In the genomic region with DNA sequence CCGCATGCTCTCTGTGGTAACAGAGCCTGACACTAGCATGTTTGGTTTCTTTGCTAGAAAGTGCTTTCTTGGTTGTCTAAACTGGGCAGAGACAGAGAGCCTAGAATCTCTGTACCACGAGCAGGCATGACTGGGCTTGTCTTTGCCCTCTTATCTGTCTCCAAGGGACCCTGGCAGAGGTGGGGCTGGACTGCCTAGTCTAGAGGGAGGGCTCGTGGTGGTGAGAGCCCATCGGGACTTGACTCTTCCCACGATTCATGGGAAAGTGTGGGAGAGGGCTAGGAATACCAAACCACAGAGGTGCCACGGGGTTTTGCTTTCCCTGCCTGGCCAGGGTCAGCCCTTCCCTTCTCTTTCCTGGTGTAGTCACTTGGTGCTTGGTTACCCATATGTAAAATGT, we compare ENCODE assay signal across 17 mouse cellular contexts.
"Had no signal": no experiment of that assay in that cellular context is flagged by ENCODE, and none has a peak within 500 bp of the region (broad histone marks: within the 10 kb centered on the region; RNA-seq: fewer than 3 reads in every experiment).

No protein-coding gene starts in this region.

- H3K9me3 ChIP-seq: limb, embryonic 10.5 days; liver, embryonic 15.5 days; midbrain, embryonic 12.5 days; neural tube, embryonic 13.5 days had no signal

- H3K27ac ChIP-seq: left cerebral cortex, adult 2 months; limb, embryonic 10.5 days; liver, embryonic 15.5 days; midbrain, embryonic 12.5 days; neural tube, embryonic 13.5 days had no signal

- H3K4me1 ChIP-seq: limb, embryonic 10.5 days; liver, embryonic 15.5 days; midbrain, embryonic 12.5 days had no signal

- H3K36me3 ChIP-seq: limb, embryonic 10.5 days; liver, embryonic 15.5 days; midbrain, embryonic 12.5 days; neural tube, embryonic 13.5 days had no signal

- H3K4me3 ChIP-seq: left cerebral cortex, adult 2 months; limb, embryonic 10.5 days; liver, embryonic 15.5 days; midbrain, embryonic 12.5 days; neural tube, embryonic 13.5 days had no signal

- H3K9ac ChIP-seq: liver, embryonic 15.5 days; midbrain, embryonic 12.5 days; neural tube, embryonic 13.5 days had no signal

- ATAC-seq: inflammation-experienced regulatory T-cells, adult 6 months; intestine, postnatal 0 days; midbrain, embryonic 16.5 days had no signal

- H3K27me3 ChIP-seq: liver, embryonic 15.5 days; midbrain, embryonic 12.5 days; neural tube, embryonic 13.5 days had no signal

- DNase-seq: kidney, postnatal 25 days; lung, adult 2 months; lung, postnatal 10 days; retina, postnatal 1 day; right cerebral cortex, postnatal 4 days; spleen, adult 18-20 months; thymus, adult 18-20 months; thymus, postnatal 14 days had no signal

- H3K4me2 ChIP-seq: liver, embryonic 11.5 days; liver, embryonic 15.5 days; midbrain, embryonic 12.5 days; neural tube, embryonic 13.5 days had no signal
